Mouse (Mus musculus): ENCODE measurements around the gene App. TPM values are rescaled to one million over a fixed set of nuclear protein-coding genes. Genes with fewer than 3 reads are reported as not detected.

Gene App
- polyA plus RNA-seq, 1 experiment = 390 TPM

DNA sequence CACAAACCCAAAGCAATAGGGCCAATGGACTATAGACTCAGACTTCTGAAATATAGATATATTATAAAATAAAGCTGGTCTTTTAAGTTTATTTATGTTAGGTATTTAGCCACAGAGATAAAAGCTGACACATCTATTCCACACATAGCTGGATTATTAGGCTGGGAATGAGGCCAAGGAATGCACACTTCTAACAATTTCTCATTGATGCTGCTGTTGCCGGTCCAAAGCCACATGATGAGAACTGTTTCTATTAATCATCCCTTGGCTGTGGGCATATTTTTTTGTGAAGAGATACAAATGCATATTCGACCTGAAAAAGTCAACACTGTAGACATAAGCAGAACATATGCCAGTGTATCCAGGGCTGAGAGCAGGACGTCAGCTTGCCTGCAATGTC lies 176.0 kb downstream of the App start:
- no peak for TF ChIP-seq CTCF (IDR thresholded peaks at IDR 0.05; ENCODE audit: low read depth, low read length)
- TF ChIP-seq POLR2A (IDR thresholded peaks at IDR 0.05; ENCODE audit: borderline replicate concordance, low read depth, low read length) = no peak
- H3K4me3 ChIP-seq (ENCODE audit: insufficient read depth, low read length) = no peak overlapping the region
- H3K4me1 ChIP-seq (ENCODE audit: control insufficient read depth, insufficient read depth, low read length) = no peaks in the 10 kb centered on the region
- H3K27ac ChIP-seq (ENCODE audit: insufficient read depth, low read depth, low read length) = no peak overlapping the region

DNA sequence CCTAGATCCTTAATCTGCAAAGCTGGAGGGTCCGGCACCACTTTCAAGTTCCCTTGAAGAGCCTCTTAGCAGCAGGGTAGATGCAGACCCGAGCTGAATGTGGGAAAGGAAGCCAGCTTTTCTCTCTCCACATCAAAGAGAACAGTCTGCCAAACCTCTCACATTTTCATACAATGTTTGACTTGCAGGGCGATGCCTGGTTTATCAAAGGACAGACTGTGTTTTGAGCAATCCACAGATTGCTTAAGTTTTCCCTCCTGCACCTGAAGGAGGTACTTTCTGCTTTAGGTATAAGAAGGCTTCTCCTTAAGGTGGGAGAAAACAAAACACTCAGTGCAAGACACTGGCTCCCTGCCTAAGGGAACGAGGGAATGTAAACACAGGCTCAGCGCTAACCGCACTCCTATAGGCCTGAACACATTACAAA lies 178.1 kb downstream of the App start:
- TF ChIP-seq POLR2A (IDR thresholded peaks at IDR 0.05; ENCODE audit: borderline replicate concordance, low read depth, low read length) (no peak), CTCF (IDR thresholded peaks at IDR 0.05; ENCODE audit: low read depth, low read length) (no peak)
- no peak overlapping the region for H3K27ac ChIP-seq (ENCODE audit: insufficient read depth, low read depth, low read length)

DNA sequence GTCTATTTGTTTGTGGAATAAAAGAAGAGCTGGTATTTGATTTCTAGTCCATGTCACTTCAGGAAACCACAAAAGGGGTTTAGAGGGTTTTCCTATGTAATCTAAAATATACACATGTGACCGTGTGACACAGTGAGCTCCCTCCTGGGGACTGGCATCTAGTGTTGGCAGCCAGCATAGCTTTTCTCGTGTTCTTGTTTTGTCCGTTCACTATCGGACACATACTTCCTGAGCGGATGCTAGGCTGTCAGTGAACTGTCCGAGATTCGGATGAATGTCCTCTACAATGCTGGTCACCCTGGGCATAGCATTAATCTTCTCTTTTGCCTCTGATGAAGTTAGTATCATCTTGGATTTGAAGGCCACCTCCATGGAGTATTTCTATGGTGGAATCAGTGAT lies 180.7 kb downstream of the App start:
- Histone ChIP-seq H3K27ac (ENCODE audit: insufficient read depth, low read depth, low read length) (no peak overlapping the region), H3K4me1 (ENCODE audit: control insufficient read depth, insufficient read depth, low read length) (peaks cover 18% of the 10 kb centered on the region), H3K4me3 (ENCODE audit: insufficient read depth, low read length) (no peak overlapping the region)
- no peak for TF ChIP-seq CTCF (IDR thresholded peaks at IDR 0.05; ENCODE audit: low read depth, low read length)
- TF ChIP-seq POLR2A (IDR thresholded peaks at IDR 0.05; ENCODE audit: borderline replicate concordance, low read depth, low read length) = no peak

More for the DNA sequence above, 178.1 kb downstream of the App start:
- Histone ChIP-seq H3K4me1 (ENCODE audit: control insufficient read depth, insufficient read depth, low read length) (peaks cover 10% of the 10 kb centered on the region), H3K4me3 (ENCODE audit: insufficient read depth, low read length) (no peak overlapping the region)

DNA sequence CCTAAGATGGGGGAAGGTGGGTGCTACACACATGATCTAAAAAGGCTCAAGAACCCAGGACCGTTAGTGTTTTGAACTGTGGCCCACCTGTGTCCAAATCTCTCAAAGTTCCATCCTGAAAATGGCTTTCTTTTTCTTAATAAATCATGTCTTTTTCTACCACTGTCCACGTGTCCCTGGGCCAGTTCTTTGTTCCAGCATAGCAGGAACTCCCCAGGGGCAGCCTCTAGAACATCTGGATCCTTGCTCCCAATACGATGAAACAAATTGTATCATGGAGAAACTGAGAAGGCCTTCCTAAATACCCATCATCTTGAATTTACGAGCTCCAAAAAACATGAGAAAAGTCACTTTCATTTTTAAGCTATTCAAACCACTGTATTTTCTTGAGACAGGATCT lies 182.6 kb downstream of the App start:
- Histone ChIP-seq H3K27ac (ENCODE audit: insufficient read depth, low read depth, low read length) (0 out of 2 replicates have a peak overlapping the region, but pooled peaks have one; percentile 53), H3K4me3 (ENCODE audit: insufficient read depth, low read length) (no peak overlapping the region), H3K4me1 (ENCODE audit: control insufficient read depth, insufficient read depth, low read length) (peaks cover 18% of the 10 kb centered on the region)
- TF ChIP-seq POLR2A (IDR thresholded peaks at IDR 0.05; ENCODE audit: borderline replicate concordance, low read depth, low read length) (no peak), CTCF (IDR thresholded peaks at IDR 0.05; ENCODE audit: low read depth, low read length) (no peak)

DNA sequence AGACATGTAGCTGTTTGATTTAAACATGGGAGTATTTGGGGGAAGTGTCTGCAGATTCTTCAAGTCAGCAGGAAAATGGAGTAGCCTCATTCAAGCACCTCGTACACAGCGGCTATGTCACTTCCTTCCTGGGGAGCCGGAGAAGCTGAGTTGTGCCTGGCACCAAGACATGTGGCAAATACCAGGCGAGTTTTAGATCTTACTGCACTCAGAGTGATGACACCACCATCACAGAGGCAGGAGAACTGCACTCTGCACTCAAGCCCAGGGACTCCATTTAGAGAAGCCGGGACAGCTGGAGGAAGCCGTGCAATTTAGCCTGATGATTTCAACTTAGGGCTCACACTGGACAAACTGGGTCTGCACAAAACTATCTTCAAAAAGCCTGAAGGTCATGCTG lies 183.6 kb downstream of the App start:
- no peak for TF ChIP-seq POLR2A (IDR thresholded peaks at IDR 0.05; ENCODE audit: borderline replicate concordance, low read depth, low read length)
- no peak for TF ChIP-seq CTCF (IDR thresholded peaks at IDR 0.05; ENCODE audit: low read depth, low read length)
- H3K4me1 ChIP-seq (ENCODE audit: control insufficient read depth, insufficient read depth, low read length) = peaks cover 18% of the 10 kb centered on the region
- H3K27ac ChIP-seq (ENCODE audit: insufficient read depth, low read depth, low read length) = peak overlapping the region; percentile 53
- no peak overlapping the region for H3K4me3 ChIP-seq (ENCODE audit: insufficient read depth, low read length)

DNA sequence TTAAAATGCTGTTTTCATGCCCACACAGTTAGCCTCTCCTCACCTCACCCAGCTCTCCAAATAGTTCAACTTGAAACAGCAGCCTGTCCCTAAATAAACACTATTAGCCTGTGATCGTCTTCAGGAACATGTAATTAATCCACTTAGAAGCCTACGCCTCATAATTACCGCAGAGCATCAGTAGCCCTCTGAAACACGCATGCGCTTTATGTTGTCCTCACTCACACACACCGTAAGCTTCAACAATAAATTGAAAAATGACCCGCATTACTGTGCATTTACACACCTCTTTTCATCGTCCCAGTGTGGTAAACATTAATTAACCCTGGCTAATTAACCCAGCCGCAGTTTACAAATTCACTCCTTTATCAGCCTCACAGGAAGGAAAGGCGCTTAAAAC lies 184.1 kb downstream of the App start:
- Histone ChIP-seq H3K27ac (ENCODE audit: insufficient read depth, low read depth, low read length) (peak overlapping the region; percentile 52), H3K4me3 (ENCODE audit: insufficient read depth, low read length) (no peak overlapping the region), H3K4me1 (ENCODE audit: control insufficient read depth, insufficient read depth, low read length) (peaks cover 18% of the 10 kb centered on the region)
- TF ChIP-seq CTCF (IDR thresholded peaks at IDR 0.05; ENCODE audit: low read depth, low read length) (no peak), POLR2A (IDR thresholded peaks at IDR 0.05; ENCODE audit: borderline replicate concordance, low read depth, low read length) (no peak)

DNA sequence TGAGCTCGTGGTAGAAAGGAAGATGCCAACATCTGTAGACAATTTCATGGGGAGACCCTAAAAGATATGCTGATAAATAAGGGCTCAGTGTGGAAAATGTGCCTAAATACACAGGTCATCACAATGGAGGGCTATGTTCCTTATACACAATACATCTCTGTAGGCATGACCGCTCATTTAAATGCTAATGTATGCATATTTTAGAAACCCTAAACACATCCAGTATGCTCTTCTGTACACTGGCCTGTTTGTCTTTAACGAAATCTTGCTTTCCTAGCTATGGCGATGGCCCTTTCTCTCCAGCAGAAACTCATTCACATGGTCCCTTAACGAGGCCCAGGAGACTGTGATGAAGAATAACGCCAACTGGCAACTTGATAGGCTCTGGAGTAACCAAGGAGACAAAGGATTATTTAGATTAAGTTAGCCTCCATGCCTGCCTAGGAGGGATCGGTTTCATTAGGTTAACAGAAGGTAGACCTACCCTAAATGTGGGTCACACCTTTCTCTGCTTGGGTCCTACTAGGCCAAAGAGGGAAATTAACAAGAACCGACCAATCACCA lies 185.8 kb downstream of the App start:
- no peak for TF ChIP-seq POLR2A (IDR thresholded peaks at IDR 0.05; ENCODE audit: borderline replicate concordance, low read depth, low read length)
- TF ChIP-seq CTCF (IDR thresholded peaks at IDR 0.05; ENCODE audit: low read depth, low read length) = no peak
- Histone ChIP-seq H3K27ac (ENCODE audit: insufficient read depth, low read depth, low read length) (no peak overlapping the region), H3K4me3 (ENCODE audit: insufficient read depth, low read length) (no peak overlapping the region), H3K4me1 (ENCODE audit: control insufficient read depth, insufficient read depth, low read length) (peaks cover 18% of the 10 kb centered on the region)

DNA sequence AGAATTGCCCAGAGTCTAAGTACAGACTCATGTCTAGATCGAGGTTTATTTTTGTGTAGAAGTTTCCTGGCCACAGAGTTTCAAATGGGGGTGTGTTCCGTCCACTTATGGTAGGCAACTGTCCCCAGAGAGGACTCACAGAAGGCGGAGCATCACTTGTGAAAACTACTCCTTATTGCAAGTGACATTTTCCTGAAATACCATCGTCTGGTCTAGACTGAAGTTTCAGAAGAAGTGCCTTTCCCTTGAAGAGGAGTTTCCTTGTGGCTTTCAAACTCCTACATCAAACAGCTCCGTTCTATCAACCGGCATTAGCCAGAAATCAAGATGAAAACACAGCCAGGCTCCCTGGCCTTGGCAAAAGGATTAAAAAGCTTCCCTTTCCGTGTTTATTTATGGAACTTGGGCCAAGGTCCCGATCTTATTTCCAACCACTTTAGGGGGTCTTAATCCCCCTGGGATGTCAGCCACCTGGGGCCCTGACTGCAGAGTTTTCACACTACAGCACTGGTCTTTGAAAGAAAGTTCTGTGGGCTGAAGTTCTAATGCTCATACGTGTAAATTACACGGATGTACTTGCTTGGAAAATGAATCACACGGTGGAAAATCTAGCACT lies 187.4 kb downstream of the App start:
- TF ChIP-seq CTCF (IDR thresholded peaks at IDR 0.05; ENCODE audit: low read depth, low read length) = no peak
- TF ChIP-seq POLR2A (IDR thresholded peaks at IDR 0.05; ENCODE audit: borderline replicate concordance, low read depth, low read length) = no peak
- Histone ChIP-seq H3K27ac (ENCODE audit: insufficient read depth, low read depth, low read length) (no peak overlapping the region), H3K4me1 (ENCODE audit: control insufficient read depth, insufficient read depth, low read length) (peaks cover 14% of the 10 kb centered on the region), H3K4me3 (ENCODE audit: insufficient read depth, low read length) (no peak overlapping the region)

DNA sequence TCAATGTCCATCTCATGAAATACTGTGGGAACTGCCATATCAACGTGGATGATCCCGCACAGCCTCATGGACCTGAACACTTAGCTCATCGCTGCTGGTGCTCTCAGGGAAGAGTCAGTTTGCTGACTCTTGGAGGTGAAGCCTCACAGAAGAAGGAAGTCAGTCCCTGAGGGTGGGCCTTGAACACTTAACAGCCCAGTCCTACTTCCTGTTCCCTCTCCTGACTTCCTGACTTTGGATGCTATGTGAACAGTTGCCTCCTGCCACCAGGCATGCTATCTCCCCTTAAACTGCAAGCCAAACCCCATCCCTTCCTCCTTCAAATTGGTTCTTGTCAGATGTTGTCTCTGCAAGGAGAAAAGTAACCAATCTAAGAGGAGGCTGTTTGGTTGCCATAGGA lies 188.2 kb downstream of the App start:
- TF ChIP-seq POLR2A (IDR thresholded peaks at IDR 0.05; ENCODE audit: borderline replicate concordance, low read depth, low read length) = no peak
- TF ChIP-seq CTCF (IDR thresholded peaks at IDR 0.05; ENCODE audit: low read depth, low read length) = no peak
- H3K4me3 ChIP-seq (ENCODE audit: insufficient read depth, low read length) = no peak overlapping the region
- peaks cover 7% of the 10 kb centered on the region for H3K4me1 ChIP-seq (ENCODE audit: control insufficient read depth, insufficient read depth, low read length)
- no peak overlapping the region for H3K27ac ChIP-seq (ENCODE audit: insufficient read depth, low read depth, low read length)

DNA sequence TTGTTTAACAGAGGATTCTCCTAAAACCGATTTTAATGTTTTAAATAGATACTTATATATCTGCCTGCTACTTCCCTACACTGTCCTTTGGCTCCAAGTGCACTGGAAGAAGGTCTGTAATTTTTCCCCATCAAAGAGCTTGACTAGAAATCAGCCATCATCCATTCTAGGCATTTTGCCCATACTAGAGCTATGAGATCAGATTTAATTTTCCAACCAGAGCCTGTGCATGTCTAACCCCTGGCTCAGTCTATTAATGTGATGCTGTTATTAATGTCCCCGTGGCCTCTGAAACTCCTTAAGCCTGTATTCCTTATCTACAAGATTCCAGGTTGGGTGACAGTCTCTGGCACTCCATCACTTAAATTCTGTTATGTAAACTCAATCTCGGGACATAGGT lies 190.1 kb downstream of the App start:
- no peaks in the 10 kb centered on the region for H3K4me1 ChIP-seq (ENCODE audit: control insufficient read depth, insufficient read depth, low read length)
- no peak overlapping the region for H3K27ac ChIP-seq (ENCODE audit: insufficient read depth, low read depth, low read length)
- H3K4me3 ChIP-seq (ENCODE audit: insufficient read depth, low read length) = no peak overlapping the region
- TF ChIP-seq CTCF (IDR thresholded peaks at IDR 0.05; ENCODE audit: low read depth, low read length) (no peak), POLR2A (IDR thresholded peaks at IDR 0.05; ENCODE audit: borderline replicate concordance, low read depth, low read length) (no peak)

Data from bone marrow macrophage, adult 2 months (primary cell).